38 mouse cellular contexts compared by ENCODE assay signal in the genomic region with DNA sequence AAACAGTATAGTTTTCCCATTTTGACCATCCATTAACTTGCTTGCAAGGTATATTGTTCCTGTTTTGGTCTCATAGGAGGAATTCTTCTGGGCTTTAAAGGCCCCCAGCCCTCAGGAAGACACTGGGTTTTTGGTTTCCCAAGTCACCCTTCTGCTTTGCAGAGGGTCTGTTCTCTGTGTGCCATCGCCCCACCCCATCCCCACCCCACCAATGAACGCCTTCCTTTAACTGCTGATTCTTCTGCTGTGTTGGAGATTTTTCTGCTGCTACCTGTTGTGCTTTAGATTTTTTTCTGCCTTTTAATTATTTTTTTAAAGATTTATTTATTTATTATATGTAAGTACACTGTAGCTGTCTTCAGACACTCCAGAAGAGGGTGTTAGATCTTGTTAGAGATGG. TPM values are rescaled to one million over a fixed set of nuclear protein-coding genes. Genes with fewer than 3 reads are reported as not detected.
"Had no signal": no experiment of that assay in that cellular context is flagged by ENCODE, and none has a peak within 500 bp of the region (broad histone marks: within the 10 kb centered on the region; RNA-seq: fewer than 3 reads in every experiment).

A gene (plus strand): TSS at position 301 of the 400 bp plus-strand sequence.

- H3K27me3 ChIP-seq: limb, embryonic 12.5 days; limb, embryonic 13.5 days; limb, embryonic 15.5 days; liver, embryonic 12.5 days; liver, embryonic 13.5 days; liver, embryonic 15.5 days; lung, embryonic 15.5 days; midbrain, embryonic 12.5 days; midbrain, embryonic 13.5 days; midbrain, embryonic 15.5 days; neural tube, embryonic 12.5 days had no signal

- H3K9ac ChIP-seq: limb, embryonic 12.5 days; limb, embryonic 13.5 days; limb, embryonic 15.5 days; liver, embryonic 12.5 days; liver, embryonic 13.5 days; liver, embryonic 14.5 days; liver, embryonic 15.5 days; liver, postnatal 0 days; lung, embryonic 14.5 days; lung, embryonic 15.5 days; midbrain, embryonic 12.5 days; midbrain, embryonic 13.5 days; midbrain, embryonic 15.5 days; neural tube, embryonic 12.5 days had no signal

- ATAC-seq: liver, embryonic 12.5 days; liver, postnatal 0 days; lung, postnatal 0 days; midbrain, embryonic 13.5 days; midbrain, embryonic 15.5 days; midbrain, embryonic 16.5 days had no signal

- H3K36me3 ChIP-seq: limb, embryonic 10.5 days; limb, embryonic 12.5 days; limb, embryonic 13.5 days; limb, embryonic 15.5 days; liver, embryonic 12.5 days; liver, embryonic 13.5 days; liver, embryonic 15.5 days; lung, embryonic 15.5 days; midbrain, embryonic 12.5 days; midbrain, embryonic 13.5 days; midbrain, embryonic 15.5 days; neural tube, embryonic 12.5 days had no signal

- H3K4me3 ChIP-seq: left cerebral cortex, adult 2 months; limb, embryonic 10.5 days; limb, embryonic 12.5 days; limb, embryonic 13.5 days; limb, embryonic 15.5 days; liver, embryonic 12.5 days; liver, embryonic 13.5 days; liver, embryonic 15.5 days; lung, embryonic 15.5 days; megakaryocyte, embryonic 14.5 days; midbrain, embryonic 12.5 days; midbrain, embryonic 13.5 days; midbrain, embryonic 15.5 days; myocyte; neural tube, embryonic 12.5 days had no signal

- H3K4me2 ChIP-seq: limb, embryonic 12.5 days; limb, embryonic 13.5 days; limb, embryonic 15.5 days; liver, embryonic 11.5 days; liver, embryonic 12.5 days; liver, embryonic 13.5 days; liver, embryonic 15.5 days; lung, embryonic 14.5 days; lung, embryonic 15.5 days; midbrain, embryonic 12.5 days; midbrain, embryonic 13.5 days; midbrain, embryonic 15.5 days; neural tube, embryonic 12.5 days had no signal

- DNase-seq: left cerebral cortex, postnatal 4 days; liver; liver, embryonic 13.5 days; liver, postnatal 0 days; lung, adult 18-20 months; lung, adult 2 months; lung, embryonic 14.5 days; lung, postnatal 10 days; lung, postnatal 14 days; lung, postnatal 36 days; lung, postnatal 4 days; midbrain, embryonic 14.5 days had no signal

- H3K9me3 ChIP-seq: limb, embryonic 10.5 days; limb, embryonic 12.5 days; limb, embryonic 13.5 days; limb, embryonic 15.5 days; liver, embryonic 12.5 days; liver, embryonic 13.5 days; liver, embryonic 15.5 days; lung, embryonic 15.5 days; megakaryocyte, embryonic 14.5 days; midbrain, embryonic 12.5 days; midbrain, embryonic 13.5 days; midbrain, embryonic 15.5 days; neural tube, embryonic 12.5 days had no signal

- H3K27ac ChIP-seq: left cerebral cortex, adult 2 months; limb, embryonic 10.5 days; limb, embryonic 12.5 days; limb, embryonic 13.5 days; limb, embryonic 15.5 days; liver, embryonic 12.5 days; liver, embryonic 13.5 days; liver, embryonic 14.5 days; liver, embryonic 15.5 days; lung, embryonic 15.5 days; macrophage; midbrain, embryonic 12.5 days; midbrain, embryonic 13.5 days; midbrain, embryonic 15.5 days; neural tube, embryonic 12.5 days had no signal

RNA-seq across cellular contexts. Expression of the gene that starts here (rescaled TPM):
- polyA plus RNA-seq: limb, embryonic 10.5 days; limb, embryonic 11.5 days; limb, embryonic 12.5 days; limb, embryonic 13.5 days; limb, embryonic 14.5 days; limb, embryonic 15.5 days; liver, adult 2 months; liver, embryonic 11.5 days; liver, embryonic 12.5 days; liver, embryonic 13.5 days; liver, embryonic 14.5 days; liver, embryonic 15.5 days; liver, embryonic 16.5 days; liver, postnatal 0 days; lung, adult 2 months; lung, embryonic 14.5 days; lung, embryonic 15.5 days; lung, embryonic 16.5 days; lung, postnatal 0 days; macrophage; midbrain, embryonic 12.5 days; midbrain, embryonic 13.5 days; midbrain, embryonic 14.5 days; midbrain, embryonic 15.5 days; midbrain, embryonic 16.5 days; midbrain, postnatal 0 days; myocyte; neural tube, embryonic 11.5 days; neural tube, embryonic 12.5 days had no signal
